9 mouse cellular contexts compared by ENCODE assay signal in the genomic region with DNA sequence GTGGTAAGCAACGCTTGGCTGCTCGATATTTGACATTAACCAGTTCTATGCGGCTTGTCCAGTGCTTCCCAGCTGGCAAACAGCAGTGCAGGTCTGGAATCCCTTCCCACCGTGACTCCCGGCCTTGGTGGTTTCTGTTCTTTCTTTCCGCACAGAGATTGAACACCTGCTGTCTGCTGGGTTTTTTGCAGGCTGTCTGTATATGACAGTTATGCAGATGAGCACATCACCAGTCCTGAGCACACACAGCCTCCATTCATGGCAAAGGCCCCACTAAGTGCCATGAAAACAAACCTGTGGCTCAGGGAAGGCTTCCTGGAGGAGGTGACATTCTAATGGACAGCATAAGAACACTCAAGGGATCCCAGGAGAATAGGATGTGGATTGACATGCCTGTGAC.
"Had no signal": no experiment of that assay in that cellular context is flagged by ENCODE, and none has a peak within 500 bp of the region (broad histone marks: within the 10 kb centered on the region; RNA-seq: fewer than 3 reads in every experiment).

No protein-coding gene starts in this region.

- DNase-seq: kidney, adult 18-20 months; right cerebral cortex, postnatal 14 days; thymus, postnatal 4 days had no signal

- ATAC-seq: intestine, embryonic 15.5 days had no signal

- H3K27me3 ChIP-seq: intestine, embryonic 15.5 days; limb, embryonic 12.5 days; midbrain, embryonic 12.5 days; neural tube, embryonic 12.5 days had no signal

- H3K4me2 ChIP-seq: intestine, embryonic 15.5 days; limb, embryonic 12.5 days; liver, embryonic 11.5 days; midbrain, embryonic 12.5 days; neural tube, embryonic 12.5 days had no signal

- H3K9me3 ChIP-seq: intestine, embryonic 15.5 days; limb, embryonic 12.5 days; midbrain, embryonic 12.5 days; neural tube, embryonic 12.5 days had no signal

- H3K4me3 ChIP-seq: intestine, embryonic 15.5 days; limb, embryonic 12.5 days; midbrain, embryonic 12.5 days; myocyte; neural tube, embryonic 12.5 days had no signal

- H3K27ac ChIP-seq: intestine, embryonic 15.5 days; limb, embryonic 12.5 days; midbrain, embryonic 12.5 days; neural tube, embryonic 12.5 days had no signal

- H3K9ac ChIP-seq: intestine, embryonic 15.5 days; limb, embryonic 12.5 days; midbrain, embryonic 12.5 days; neural tube, embryonic 12.5 days had no signal
